Mouse (Mus musculus): ENCODE measurements around the gene Ddb1.
A peak's percentile ranks its signal among the peaks of the same experiment; 100 is the strongest.

Ddb1 gene

GRCm38 (mm10) chr19:10591659-10592377 is 13.3 kb upstream of the Ddb1 start:
- no peak for DNase-seq (ENCODE audit: low spot score in 2 of 2)

GRCm38 (mm10) chr19:10598188-10598587 is 6.9 kb upstream of the Ddb1 start:
- DNase-seq (ENCODE audit: low spot score in 2 of 2) = no peak

DNA sequence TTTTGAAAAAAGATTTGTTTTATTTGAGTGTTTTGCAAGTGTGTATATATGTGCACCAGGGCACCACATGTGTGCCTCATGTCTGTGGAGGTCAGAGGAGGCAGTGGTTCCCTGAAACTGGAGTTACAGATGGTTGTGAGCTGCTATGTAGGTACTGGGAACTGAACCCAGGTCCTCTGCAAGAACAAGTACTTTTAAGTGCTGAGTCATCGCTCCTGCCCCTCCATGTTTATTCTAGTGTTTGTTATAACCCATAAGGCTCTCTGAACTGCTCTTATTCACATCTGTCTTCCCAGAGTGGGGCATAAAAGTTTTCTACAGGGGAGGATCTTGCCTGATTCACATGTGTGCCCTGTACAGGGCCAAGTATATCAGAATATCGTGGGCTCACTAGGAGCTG is 5.5 kb upstream of the Ddb1 start:
- DNase-seq (ENCODE audit: low spot score in 2 of 2) = no peak

DNA sequence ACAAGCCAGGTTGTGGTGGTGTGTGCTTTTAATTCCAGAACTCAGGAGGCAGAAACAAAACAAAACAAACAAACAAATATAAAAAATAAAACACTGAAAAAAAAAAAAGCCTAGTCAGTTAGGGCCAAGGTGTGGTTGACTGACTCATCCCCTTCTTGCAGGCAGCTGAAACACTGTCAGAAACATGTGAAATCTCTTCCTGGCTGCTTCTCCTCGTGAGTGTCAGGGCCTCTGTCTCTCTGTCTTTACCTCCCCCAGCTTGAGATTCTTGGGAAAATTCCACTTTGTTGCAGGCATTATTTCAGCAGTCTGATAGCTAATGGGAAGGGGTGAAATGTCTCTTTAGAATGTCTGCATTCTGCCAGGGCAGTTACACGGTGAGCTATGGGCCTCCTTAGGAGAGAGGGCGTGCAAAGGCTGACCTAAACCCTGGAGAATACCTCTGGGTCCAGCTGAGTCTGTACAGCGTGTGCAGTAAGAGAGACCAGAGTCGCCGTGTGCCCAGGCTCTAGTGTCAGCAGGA is 2.8 kb upstream of the Ddb1 start:
- no peak for DNase-seq (ENCODE audit: low spot score in 2 of 2)

- DNase-seq (ENCODE audit: low spot score in 2 of 2) = peak; percentile 91 to 93
Observed at GRCm38 (mm10) chr19:10602787-10603186, 2.3 kb upstream of the Ddb1 start.

- DNase-seq (ENCODE audit: low spot score in 2 of 2) = peak; percentile 38 to 52
Observed at GRCm38 (mm10) chr19:10603660-10604523, 1.2 kb upstream of the Ddb1 start.

- no peak for DNase-seq (ENCODE audit: low spot score in 2 of 2)
Observed at GRCm38 (mm10) chr19:10604534-10604933, 593 bp upstream of the Ddb1 start.

GRCm38 (mm10) chr19:10605901-10606622 is 935 bp downstream of the Ddb1 start:
- no peak for DNase-seq (ENCODE audit: low spot score in 2 of 2)

GRCm38 (mm10) chr19:10608573-10609240 is 3.6 kb downstream of the Ddb1 start:
- DNase-seq (ENCODE audit: low spot score in 2 of 2) = no peak

DNA sequence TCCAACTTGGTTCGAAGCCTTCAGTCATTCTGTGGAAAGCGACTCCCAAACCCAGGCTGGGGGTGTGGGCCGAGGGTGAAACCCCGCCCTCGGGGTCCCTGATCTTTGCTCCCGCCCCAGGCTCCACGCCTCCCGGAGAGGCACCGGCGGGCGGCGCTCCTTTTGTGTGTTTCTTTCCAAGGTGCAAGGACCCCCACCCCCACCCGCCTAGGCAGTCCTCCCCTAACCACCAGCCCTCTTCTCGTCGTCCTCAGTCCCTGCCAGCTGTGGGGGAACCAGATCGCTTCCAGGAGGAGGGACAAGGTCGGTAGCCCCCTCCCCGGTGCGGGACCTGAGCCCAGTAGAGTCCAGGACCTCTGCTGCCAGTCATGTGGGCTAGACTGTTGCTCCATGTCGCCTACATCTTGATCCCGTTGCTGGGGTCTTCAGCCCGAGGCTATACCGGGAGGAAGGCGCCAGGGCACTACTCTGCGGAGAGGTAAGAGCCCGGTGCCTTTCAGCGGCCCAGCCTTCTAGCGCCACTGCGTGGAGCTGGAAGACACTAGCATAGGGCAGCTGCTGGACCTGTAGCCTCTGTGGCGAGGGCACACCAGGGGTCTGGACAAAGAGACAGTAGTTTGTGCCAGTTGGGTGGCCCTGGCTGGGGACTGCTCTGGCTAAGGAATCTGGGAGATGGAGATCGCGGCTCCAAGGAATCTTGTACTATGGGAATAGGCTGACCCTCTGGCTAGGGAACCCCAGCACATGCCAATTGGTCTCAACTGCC is 29.2 kb downstream of the Ddb1 start, which contains the start of gene Vwce:
TSS of gene Vwce (plus strand) at position 108 of the 766 bp plus-strand sequence.
- DNase-seq (ENCODE audit: low spot score in 2 of 2) = peak; percentile 57 to 58

DNA sequence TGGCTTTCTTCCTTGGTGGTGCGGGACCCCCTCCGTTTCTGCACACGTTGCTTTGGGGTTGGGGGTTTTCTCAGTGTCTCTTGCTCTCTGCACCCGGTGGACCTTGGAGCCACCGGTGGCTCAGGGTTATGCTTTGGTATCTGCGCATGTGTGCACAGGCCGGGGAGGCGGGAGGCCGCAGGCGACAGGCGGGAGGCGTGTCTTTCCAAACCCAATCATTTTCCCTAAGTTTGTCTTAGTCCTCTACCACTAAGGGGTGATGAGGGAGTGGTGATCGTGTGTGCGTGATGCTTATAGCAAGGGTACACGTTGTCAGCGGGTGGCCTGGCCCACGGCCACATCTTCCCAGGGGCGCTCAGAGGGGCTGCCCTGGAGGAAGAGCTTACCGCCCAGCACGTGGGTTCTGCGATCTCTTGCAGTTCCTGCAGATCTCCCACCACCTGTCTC is 29.8 kb downstream of the Ddb1 start:
- DNase-seq (ENCODE audit: low spot score in 2 of 2) = peak; percentile 73 to 77

GRCm38 (mm10) chr19:10637840-10638239 is 32.7 kb downstream of the Ddb1 start:
- no peak for DNase-seq (ENCODE audit: low spot score in 2 of 2)

DNA sequence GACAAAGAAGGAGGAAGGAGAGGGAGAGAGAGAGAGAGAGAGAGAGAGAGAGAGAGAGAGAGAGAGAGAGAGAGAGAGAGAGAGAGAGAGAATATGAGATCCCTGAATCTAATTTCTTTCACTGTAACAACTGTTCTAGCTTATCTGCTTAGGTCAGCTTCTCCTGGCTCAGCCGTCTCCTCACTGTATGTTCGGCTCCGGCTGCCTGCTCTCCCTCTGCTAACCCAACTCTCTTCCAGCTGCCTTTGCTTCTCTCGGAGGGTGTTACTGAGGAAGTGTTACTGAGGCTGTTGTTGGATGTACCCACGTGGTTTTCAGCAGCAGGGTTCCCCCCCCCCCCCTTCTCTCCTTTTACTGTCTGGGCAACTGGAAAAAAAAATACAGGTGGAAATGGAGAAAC is 35.0 kb downstream of the Ddb1 start:
- no peak for DNase-seq (ENCODE audit: low spot score in 2 of 2)

DNA sequence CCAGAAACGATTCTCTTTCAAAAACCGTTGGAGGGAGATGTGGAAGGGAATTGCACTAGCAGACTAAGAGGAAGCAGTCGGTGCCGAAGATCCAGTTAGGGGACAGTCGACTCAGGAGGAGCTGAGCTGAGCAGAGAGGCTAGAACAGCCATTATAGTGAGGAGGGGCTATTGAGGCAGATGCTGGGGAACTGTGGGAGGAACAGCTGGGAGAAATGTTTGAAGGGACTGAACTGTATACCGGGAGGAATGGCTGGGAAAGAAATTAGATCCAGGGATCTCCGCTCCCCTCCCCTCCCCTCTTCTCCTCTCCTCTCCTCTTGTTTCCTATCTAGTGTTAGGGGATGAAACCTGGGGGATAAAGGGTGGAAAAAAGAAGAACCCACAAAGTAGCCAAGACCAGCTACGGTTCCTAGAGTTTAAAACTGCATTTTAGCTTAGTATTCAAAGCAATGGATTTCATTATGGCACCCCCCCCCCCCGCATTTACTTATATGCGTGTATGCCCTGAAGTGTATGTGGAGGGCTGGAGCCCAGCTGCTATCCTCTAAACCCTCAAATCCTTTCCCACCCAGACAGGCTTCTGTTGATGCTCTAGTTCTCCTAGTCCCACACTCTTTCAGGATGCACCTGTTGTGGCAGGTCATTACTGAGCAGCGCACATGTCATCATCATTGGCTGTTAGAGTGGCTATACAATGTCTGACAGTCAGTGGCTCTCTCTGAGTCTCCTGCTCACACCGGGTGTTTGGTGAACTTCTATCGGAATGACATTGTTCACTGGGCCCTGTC is 35.7 kb downstream of the Ddb1 start:
- DNase-seq (ENCODE audit: low spot score in 2 of 2) = no peak

DNA sequence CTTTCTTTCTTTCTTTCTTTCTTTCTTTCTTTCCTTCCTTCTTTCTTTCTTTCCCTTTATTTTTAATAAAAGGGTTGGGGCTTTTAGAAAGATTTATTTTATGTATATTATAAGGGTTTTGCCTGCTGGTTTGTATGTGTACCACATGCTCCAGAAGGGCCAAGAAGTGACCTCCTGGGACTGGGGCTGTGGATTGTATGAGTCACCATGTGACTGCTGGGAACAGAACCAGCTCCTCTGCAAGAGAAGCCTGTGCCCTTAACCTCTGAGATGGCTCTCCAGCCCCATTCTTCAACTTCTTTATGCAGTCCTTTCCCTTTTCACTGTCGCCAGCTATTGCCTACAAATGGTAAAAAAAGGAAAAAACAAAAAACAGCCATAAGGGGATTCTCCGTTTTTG is 40.5 kb downstream of the Ddb1 start:
- DNase-seq (ENCODE audit: low spot score in 2 of 2) = no peak

DNA sequence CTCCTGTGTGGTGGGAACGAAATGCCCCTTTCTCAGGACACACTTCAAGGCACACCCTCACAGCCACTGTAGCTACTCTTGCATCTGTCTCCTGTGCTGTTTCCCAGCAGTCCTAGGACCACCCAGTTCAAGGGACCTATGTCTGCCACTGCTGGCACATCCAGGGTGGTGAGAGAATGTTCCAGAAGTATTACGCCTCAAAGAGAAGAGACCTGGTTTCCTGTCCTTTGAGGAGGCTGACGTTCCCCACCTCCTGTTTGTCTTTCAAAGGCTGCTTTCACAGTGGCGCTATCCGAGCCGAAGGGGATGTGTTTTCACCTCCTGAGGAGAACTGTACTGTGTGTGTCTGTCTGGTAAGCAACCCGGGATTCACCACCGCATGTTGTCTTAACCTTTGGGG is 43.0 kb downstream of the Ddb1 start:
- DNase-seq (ENCODE audit: low spot score in 2 of 2) = no peak

GRCm38 (mm10) chr19:10656058-10656457 is 50.9 kb downstream of the Ddb1 start:
- DNase-seq (ENCODE audit: low spot score in 2 of 2) = no peak

GRCm38 (mm10) chr19:10657742-10658141 is 52.6 kb downstream of the Ddb1 start:
- no peak for DNase-seq (ENCODE audit: low spot score in 2 of 2)

DNA sequence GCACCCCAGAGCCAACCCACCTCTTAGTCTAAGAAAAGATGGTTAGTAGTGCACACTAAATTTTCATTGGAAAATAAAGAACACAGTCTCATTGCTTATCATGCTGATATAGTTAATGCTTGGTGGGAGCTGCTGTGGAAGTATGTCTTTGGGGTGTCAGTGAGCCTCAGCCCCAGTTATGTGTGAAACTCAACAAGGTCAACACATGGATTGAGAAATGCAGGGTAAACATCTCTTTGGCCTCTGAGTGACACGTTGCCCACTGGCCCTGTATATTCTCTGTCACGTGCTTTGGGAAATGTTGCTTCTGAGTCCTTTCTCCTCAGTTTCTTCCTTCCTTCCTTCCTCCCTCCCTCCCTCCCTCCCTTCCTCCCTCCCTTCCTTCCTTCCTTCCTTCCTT is 53.3 kb downstream of the Ddb1 start:
- DNase-seq (ENCODE audit: low spot score in 2 of 2) = no peak

DNA sequence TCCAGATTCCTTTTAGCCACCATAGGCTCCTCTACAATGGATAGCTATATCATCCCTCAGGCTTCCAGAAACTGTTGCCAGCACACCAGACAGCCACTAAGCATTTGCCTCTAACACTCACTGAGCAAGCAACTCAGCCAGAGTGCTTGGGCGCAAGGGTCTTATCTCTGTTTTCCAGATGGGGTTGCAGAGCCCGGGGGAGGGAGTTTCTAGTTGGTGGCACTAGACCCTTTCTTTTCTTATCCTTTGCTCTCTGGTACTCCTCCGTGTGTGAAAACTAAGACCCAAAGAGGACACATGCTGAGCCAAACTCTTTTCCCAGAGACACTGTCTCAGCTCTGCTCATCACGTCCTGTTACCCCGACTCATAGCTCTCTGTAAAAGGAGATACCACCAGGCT is 56.2 kb downstream of the Ddb1 start:
- no peak for DNase-seq (ENCODE audit: low spot score in 2 of 2)
